Mouse (Mus musculus) naive thymus-derived CD4-positive, alpha-beta T cell, adult 5 months (primary cell): Measurements from ENCODE around the gene Id1. TPM values are rescaled to one million over a fixed set of nuclear protein-coding genes. Genes with fewer than 3 reads are reported as not detected.

Experiments used
- polyA plus RNA-seq: library from polyadenylated mRNA; unstranded; fragments of 100-300 nt; shearing (Covaris generic); gene quantifications from one replicate; pipeline ENCODE4 v1.2.1, GENCODE M21; 2017

The Id1 gene
- polyA plus RNA-seq, result not detected

DNA sequence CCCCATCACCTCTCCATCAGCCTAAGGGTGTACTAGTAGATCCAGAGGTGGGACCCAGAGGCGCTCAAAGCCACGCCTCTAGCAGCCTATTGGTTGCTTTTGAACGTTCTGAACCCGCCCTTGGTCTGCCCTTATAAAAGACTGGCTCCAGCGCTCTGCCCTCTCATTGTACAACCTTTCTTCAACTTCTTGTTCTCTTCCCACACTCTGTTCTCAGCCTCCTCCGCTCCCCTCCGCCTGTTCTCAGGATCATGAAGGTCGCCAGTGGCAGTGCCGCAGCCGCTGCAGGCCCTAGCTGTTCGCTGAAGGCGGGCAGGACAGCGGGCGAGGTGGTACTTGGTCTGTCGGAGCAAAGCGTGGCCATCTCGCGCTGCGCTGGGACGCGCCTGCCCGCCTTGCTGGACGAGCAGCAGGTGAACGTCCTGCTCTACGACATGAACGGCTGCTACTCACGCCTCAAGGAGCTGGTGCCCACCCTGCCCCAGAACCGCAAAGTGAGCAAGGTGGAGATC lies at the start of gene Id1:
Gene Id1 (plus strand): TSS at position 162 of the 512 bp plus-strand sequence.

DNA sequence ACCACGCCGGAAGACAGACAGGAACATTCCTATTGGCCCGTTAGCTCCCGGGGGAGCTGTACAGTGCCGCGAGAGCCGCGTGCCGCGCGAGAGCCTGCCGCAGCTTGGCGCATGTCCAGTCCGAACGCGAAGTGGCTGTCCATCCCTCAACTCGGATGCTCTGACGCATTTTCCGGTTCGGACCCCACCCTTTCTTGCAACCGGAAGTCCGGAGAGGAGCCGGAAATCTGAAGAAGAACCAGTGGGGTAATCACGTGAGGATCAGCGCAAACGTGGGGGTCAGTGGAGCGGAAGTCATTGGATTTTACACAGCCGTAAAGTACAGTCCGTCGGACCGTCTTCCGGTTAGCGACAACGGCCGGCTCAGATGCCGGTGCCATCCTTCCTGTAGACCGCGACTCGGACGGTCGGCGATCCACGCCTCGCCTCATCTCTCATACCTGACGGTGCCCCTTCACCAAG lies 49.2 kb upstream of the Id1 start, which contains the start of gene Mcts2:
Gene Mcts2 (plus strand): TSS at position 230 of the 462 bp plus-strand sequence.

DNA sequence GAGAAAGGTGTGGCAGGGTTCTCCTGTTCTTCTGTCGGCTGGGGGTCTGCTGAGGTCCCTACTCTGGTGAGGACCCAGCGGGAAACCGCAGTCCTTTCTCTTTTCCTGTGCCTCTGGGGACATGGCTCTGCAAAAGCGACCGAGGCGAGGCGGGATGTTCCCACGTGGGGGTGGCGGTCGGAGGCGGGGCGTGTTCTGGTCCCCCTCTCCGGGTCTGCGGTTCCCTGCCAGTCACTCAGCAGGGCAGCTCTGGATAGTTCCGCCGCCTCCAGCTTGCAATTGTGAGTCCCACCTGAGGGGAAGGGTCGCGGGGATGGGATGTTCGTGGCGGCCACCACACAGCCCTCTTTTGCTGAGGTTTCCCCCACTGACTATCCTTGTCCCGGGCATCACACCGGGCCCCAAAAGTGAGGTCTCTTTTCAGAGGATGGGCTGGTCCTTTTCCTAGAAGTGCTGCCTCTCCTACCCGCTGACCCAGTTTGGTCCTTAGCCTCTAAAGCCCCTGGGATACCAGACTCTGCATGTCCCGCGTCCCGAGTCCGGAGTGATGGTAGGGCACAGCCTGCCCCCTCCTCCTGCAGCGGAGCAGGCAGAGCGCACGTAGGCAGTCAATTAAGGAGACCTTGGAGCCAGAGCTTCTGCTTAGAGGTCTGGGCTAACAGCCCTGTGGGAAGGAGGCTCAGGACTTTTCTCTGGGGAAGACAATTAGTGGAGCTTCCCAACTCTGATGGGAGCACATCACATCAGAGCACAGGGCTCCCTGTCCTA lies 18.1 kb downstream of the Id1 start, which contains the start of gene Cox4i2:
Gene Cox4i2 (plus strand): TSS at position 230 of the 768 bp plus-strand sequence.

Other genes with a start within 250 kb of the Id1 start
- not detected for gene Defb22, start 246.1 kb upstream of the Id1 start, polyA plus RNA-seq
- not detected for gene Defb26, start 224.6 kb upstream of the Id1 start, polyA plus RNA-seq
- gene Defb28, start 218.0 kb upstream of the Id1 start, polyA plus RNA-seq, result not detected
- not detected for gene Defb29, start 196.2 kb upstream of the Id1 start, polyA plus RNA-seq
- gene Gm17416, start 166.9 kb upstream of the Id1 start, polyA plus RNA-seq, result not detected
- gene Defb21, start 163.5 kb upstream of the Id1 start, polyA plus RNA-seq, result not detected
- gene Defb19, start 155.9 kb upstream of the Id1 start, polyA plus RNA-seq, result not detected
- gene Defb45, start 136.9 kb upstream of the Id1 start, polyA plus RNA-seq, result not detected
- gene Defb36, start 131.9 kb upstream of the Id1 start, polyA plus RNA-seq, result not detected
- gene Defb25, start 113.2 kb upstream of the Id1 start, polyA plus RNA-seq, result not detected
- not detected for gene Rem1, start 109.3 kb upstream of the Id1 start, polyA plus RNA-seq
- 176 TPM for gene H13, start 66.8 kb upstream of the Id1 start, polyA plus RNA-seq
- gene Mcts2, start 49.2 kb upstream of the Id1 start, polyA plus RNA-seq, result 5.4 TPM
- gene Cox4i2, start 17.9 kb downstream of the Id1 start, polyA plus RNA-seq, result not detected
- 12.0 TPM for gene Bcl2l1, start 95.5 kb downstream of the Id1 start, polyA plus RNA-seq
- 0.85 TPM for gene Tpx2, start 111.7 kb downstream of the Id1 start, polyA plus RNA-seq
- not detected for gene Mylk2, start 175.1 kb downstream of the Id1 start, polyA plus RNA-seq
- not detected for gene Foxs1, start 197.0 kb downstream of the Id1 start, polyA plus RNA-seq
- gene Dusp15, start 215.4 kb downstream of the Id1 start, polyA plus RNA-seq, result not detected
- not detected for gene Ttll9, start 226.2 kb downstream of the Id1 start, polyA plus RNA-seq